Mouse (Mus musculus) lung, postnatal 10 days (tissue): ENCODE results near the gene Ube2a.
A peak's percentile ranks its signal among the peaks of the same experiment; 100 is the strongest.
"Not testable (repeated sequence)": the region's sequence is repeated elsewhere in the genome, so short reads cannot be mapped to it uniquely, and the experiment has no call there.

Experiments
- DNase-seq: peaks from one replicate; pipeline ENCODE4 v3.0.0; 2021

Ube2a gene

DNA sequence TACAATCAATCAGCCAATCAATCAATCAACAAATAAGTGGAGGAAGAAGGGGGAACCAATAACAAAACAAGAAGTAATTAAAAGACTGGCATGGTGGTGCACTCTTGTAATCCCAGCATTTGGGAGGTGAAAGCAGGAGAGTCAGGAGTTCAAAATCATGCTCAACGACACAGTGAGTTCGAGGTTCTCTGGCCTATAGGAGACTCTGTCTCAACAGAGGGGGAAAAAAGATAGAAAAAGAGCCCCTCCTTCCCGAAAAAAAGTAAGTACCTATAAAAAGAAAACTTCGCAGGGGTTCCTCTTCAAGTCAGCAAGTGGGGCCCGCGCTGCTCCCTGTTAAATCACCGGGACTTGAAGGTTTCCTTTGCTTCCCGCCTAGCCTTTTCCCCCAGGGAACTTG, at the start of gene Ube2a, which contains the start of gene C330007P06Rik:
Gene Ube2a (plus strand): TSS at position 136 of the 400 bp plus-strand sequence.
Gene C330007P06Rik (minus strand): TSS at position 347 of the 400 bp plus-strand sequence.
- DNase-seq, result no peak

DNA sequence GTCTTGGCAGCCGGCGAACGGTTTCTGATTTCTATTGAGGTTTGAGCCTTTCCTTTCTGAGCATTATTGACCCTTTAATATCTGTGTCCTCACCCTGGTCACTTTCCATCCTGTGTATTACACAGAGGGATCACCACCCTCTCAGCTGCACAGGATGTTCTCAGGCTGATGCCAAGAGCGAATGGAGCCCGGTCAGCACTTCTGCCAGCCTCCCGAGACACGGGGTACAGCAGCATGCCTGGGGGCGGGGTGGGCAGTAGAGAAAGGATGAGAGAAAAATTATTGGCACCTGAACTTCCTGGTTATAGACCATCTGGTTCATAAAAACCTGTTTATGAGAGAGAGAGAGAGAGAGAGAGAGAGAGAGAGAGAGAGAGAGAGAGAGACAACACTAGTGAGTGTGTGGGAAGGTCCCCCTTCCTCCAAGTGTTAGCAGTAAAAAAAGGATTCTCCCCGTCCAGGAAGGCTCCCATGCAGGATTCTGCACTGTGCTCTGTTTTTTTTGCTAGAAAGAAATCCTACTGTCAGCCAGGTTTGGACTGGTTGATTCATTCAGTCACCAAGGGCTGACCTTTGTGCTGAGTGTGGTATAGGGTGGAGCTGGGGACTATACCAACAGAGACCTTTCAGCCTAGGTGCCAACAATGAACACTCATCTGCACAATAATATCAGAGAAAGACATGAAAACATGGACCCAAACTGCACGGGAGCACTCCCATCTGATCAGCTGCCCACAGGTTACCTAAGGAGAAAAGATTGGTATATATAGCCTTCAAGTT, 49.6 kb upstream of the Ube2a start:
- DNase-seq, result no peak

DNA sequence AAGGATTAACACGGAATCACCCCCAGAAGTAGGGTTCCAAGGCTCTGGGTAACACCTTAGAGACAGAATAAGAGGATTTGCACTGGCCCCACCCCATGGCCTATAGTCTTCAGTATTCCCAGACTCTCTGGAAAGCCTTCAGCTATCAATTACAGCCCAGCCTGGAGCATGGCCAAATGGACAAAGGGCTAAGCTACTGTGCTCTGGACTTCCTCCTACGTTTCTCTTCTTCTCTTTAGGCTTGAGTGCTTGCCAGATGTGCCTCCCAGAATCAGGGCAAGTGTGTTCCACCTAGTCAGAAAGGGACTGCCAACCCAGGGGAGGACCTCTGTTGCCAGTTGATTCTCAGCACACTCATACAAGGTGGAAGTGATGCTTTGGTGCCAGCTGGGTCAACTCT, 48.7 kb upstream of the Ube2a start:
- DNase-seq, result no peak

DNA sequence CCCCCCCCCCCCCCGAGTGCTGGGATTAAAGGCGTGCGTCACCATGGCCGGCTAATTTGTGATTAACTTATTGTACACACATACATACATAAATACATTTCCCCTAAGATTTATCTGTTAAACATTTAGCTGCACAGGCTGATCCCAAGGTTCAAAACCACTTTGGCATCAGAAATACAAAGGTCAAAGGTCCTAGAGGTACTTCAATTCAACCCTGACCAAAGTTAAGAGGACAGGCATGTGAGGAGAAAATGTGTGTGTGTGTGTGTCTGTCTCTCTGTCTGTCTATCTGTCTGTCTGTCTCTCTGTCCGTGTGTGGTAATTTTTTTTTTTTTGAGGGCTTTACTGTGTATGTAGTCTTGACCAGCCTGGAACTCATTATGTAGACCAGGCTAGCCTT, 46.8 kb upstream of the Ube2a start:
- no peak for DNase-seq

DNA sequence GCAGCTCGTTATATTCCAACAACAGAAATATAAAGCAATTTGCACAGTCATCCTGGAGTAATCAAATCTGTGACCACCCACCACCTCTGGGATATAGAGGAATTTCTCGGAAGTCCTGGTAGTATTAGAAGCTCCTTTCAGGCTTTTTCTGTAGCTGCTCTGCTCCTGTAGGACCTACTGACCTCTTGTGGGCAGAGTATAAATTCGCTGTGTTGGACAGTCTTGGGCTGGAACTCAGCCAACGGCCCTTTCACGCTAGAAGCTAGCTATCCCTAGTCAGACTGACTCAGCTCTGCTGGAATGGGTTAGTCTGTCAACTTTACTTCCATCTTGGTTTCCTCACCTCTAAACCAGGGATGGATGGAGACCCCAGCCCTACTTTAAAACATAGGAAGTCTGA, 43.4 kb upstream of the Ube2a start:
- DNase-seq, result peak; percentile 66

DNA sequence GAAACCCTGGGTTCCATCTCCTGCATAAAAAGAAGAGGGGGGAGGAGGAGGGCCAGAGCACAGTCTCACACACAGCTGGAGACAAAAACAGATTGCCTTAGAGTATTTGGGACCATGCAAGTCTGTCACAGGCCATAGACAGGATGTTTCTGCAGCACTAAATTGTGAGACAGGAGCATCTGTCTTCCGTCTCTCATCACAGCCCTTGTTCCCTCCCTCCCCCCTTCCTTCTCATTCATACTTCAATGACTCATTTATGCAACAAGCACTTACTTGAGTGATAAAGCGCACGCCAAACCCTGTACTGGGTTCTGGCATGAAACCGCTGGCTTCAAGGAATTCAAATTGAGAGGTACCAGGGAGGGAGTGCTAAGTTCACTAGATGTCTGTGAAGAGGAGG, 42.1 kb upstream of the Ube2a start:
- peak; percentile 54 for DNase-seq

DNA sequence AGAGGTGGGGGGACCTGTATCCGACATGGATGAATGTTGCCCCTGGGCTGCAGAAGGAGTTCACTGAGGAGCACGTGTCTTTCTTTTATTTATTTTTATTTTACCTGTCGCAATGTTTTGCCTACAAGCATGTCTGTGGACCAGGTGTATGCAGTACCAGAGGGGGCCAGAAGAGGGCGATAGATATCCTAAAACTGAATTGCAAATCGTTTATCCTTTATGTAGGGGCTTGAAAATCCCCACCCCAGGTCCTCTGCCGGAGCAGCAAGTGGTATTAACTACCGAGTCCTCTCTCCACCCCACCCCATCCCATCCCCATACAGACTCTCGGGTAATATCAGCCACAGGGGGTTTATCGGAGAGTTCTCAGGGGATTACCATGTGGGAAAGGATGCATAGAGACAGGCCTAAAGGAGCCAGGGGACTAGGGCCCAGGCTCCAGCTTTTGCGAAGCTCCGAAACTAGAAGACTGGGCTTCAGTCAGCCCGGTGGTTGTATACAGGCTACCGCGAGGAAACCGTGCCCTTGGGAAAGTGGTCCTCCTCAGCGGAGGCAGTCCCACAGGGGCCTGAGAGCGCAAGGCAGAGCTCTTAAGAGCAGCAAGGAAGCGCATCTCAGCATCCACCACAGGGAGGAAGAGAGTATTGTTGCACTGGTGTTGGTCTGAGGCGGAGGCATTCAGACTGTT, 40.2 kb upstream of the Ube2a start:
- peak; percentile 74 for DNase-seq

DNA sequence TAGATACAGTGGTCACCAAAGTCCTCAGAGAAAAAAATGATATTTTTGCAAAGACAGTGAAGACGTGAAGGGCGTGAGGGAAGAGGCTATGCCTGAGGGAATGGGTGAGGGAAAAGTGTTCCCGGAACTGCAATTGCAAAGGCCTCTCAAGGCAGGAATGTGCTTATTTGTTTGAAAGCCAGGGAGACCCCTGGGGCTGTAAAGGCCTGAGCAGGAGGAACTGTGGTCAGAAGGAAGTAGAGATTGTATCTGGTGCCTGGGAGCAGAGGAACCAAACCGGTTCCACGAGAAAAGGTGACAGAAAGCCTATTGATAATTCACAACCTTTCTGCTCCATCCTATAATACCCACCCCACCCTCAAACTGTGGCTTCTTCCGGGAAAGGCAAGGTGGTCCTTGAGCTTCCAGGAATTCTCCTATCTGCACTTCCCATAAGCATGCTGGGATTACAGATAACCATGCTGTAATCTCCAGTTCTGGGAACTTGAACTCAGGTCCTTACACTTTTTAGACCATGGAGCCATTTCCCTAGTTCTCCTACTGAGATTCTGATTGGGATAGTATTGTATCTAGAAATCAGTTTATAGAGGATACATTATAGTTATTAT, 36.5 kb upstream of the Ube2a start:
- no peak for DNase-seq

DNA sequence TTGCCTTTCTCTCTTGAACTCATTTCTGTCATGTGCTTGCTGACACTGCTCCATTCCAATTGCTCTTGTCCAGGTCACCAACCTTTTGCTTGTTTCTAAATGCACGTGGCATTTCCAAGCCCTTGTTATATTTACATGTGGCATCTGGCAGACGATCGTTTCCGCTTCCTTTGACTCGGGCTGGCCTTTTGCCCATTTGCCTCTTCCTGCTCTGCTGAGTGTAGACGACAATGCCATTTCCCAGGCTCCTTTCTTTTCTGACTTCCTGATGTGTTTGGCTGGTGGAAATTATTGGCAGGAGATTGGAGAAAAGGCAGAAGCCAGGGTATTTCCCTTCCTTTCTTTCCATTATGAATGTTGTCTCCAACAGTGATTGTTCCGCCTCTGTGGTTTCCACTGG, 34.3 kb upstream of the Ube2a start:
- peak; percentile 85 for DNase-seq

DNA sequence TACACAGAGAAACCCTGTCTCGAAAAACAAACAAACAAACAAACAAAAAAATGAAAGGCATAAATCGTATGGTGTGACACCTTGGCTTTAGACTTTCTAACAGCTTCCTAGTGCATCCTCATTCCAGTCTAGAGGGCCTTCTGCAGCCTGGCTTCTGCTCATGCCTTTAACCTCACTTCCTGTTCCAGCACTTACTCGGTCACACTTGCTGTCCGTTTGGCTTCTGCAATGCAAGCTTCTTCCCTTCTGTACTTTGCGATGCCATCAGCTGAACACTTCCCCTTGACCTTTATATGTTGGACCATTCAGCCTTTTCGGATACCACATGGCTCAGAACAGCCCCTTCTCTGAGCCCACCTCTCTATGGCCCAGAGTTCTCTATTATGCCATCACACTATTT, 32.0 kb upstream of the Ube2a start:
- no peak for DNase-seq

DNA sequence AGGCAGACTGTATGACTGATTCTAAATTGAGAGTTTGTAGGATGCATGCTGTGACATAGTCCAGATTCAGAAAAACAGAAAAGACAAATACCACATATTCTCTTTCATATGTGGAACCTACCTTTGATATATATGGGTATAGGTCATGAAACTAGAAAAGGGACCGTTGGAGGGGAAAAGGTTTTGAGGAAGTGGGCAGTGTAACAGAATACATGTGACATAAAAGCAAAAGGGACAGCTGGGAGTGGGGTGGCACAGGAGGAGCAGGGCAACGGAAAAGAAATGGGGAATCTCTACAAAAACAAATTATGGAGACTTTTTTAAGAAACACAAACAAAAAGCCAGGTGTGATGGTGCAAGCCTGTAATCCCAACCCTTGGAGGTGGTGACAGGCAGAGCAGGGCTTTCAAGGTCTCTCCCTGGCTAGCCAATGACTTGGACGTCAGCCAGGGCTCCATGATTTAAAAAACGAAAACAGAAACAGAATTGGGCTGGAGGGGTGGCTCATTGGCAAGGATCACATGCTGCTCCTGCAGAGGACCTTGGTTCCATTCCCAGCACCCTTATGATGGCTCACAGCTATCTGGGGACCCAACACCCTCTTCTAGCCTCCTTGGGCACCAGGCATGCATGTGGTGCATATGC, 30.2 kb upstream of the Ube2a start:
- no peak for DNase-seq

DNA sequence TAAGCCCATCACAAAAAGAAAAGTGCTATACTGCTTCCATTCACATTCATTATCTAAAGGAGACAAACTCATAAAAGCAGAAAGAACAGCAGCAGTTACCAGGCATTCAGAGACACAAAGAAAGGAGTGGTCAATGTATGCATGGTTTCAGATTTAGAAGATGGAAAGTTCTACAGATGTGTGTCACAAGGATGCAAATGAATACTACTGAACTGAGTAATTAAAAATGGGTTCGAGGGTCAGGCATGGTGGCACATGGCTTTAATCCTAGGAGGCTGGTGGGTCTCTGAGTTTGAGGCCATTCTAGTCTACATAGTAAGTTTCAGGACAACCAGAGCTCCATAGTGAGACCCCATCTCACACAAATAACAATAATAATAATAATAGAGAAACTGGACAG, 26.5 kb upstream of the Ube2a start:
- no peak for DNase-seq

DNA sequence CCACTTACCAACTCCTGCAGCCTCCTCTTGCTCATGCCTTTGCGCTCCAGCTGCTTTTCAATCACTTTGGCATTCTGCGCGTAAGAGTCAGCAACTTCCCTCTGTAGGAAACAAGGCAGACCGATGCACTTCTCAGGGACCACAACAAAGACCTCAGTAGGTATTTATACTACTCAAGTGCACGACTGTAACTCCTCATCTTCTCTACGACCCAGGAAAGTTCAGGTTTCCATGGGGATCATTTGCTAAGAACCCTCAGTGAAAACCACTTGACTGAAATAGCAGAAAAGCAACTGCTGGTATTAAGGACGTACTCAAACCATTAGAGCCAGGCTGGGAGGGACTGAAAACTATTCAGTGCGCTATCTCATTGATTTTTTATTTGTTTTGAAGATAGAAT, 21.1 kb upstream of the Ube2a start:
- DNase-seq, result no peak

DNA sequence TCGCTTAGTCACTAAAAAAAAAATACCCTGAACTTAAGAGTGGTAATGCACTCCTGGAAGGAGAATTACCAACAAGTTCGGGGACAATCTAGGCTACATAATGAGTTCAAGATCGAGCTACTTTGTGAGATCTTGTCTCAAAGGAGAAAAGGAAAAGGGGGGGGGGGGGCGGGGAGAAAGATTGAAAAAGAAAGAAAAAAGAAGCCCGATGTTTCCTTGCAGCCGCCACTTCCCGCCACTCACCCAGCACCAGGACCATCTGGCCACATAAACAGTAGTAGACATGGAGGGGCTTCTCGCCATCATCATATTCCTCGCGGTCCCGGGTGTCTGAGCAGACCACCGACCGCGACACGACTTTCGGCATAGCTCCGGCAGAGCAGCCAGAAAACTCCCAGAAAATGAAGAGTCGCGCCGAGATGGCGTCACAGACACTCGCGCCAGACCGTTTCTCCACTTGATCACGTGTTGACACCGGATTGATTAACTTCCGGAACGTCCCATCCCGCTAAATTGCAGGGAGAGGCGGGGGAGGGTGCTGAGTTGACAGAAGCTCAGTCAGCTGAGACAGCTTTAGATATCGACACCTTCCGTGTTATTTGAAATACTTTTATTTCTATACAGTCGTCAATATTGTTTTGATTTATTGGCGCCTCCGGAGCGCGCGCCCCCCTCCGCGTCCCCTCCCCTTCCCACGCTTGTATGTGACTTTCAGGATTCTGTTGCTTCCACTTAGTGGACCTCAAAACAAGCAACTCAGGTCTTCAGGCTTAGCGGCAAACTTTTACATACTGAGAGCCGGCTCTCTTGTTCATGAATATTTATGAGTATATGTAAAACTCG, 9.7 kb upstream of the Ube2a start:
- DNase-seq, result peak; percentile 90

DNA sequence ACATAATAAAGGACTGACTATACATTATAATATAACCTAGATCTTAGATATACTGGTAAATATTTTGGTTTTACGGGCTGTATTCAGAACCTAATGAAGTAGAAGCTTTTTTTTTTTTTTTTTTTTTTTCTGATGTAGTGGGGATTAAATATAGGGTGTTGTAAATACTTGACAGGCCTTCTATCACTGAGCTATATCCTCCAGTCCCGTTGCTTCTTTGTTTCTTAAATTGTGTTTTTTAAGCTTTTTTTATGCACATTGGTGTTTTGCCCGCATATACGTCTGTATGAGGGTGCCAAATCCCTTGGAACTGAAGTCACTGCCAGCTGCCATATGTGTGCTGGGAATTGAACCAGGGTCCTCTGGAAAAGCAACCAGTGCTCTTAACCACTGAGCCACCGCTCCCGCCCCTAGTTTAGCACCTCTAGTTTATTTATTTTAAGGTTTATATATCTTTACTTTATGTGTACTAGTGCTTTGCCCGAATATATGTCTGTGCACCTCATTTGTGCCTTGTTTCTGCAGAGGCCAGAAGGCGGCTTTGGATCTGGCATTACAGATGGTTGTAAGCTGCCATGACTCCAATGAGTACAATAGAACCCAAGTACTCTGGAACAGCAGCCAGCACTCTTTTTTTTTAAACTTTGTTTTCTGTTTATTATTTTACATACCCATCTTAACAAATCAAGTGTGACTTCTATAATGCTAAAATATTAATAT, 8.9 kb upstream of the Ube2a start:
- DNase-seq, result no peak

DNA sequence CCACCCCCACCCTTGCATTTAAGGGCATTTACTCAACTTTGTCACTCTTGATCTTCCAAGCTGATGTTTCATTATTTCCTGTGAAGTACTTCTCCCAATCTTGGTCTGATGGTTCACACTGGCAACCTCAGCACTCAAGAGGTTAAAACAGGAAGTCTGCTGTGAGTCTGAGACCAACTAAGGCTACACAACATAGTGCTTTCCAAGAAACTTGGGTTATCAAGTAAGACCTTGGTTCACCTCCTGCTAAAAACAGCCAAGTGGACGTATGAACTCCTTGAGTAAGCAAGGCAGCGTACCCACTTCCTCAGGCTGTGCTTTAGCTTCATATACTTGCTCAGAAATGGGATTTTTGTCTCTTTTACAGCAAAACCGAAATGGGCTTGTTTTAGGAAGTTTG, 3.3 kb upstream of the Ube2a start:
- no peak for DNase-seq

DNA sequence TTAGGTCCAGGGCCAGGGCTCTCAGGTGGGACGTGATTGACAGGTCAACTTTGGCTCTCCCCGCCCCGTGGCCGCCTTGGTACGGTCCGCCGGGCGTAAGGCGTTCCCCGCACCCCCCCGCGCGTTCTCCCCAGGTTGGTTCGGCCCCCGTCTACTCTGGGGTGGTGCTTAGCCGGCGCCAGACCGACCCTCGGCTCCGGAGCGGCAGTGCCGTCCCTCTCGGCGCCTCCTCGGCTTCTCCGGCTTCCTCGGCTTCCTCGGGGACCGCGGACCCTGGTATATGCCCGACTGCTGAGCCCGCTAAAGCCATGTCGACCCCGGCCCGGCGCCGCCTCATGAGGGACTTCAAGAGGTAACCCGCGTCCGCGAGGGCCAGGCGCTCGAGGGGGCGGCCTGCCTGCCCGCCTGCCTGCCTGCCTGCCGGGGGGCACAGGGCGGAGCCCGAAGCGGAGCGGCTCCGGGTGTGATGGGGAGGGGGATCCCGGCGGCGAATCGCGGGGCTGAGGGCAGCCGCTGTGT, 537 bp downstream of the Ube2a start:
- DNase-seq, result peak; percentile 92

DNA sequence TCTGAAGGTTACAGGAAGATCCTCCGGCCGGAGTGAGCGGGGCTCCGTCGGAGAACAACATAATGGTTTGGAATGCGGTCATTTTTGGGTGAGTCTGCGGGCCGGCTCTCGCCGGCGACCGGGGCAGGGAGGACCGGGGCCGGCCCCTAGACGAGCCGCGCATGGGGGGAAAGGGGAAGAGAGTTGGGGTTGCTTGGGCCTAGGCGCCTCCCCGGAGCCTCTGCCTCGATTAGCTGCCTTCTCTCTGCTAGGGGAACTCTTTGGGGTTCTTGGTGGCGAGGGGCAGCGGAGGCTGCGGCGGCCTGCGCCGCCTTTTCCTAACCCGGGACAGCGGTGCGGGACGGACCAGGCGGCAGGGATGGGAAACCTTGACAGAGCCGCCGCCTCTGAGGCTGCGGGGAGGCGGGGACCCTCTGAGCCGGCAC, 1.0 kb downstream of the Ube2a start:
- no peak for DNase-seq

DNA sequence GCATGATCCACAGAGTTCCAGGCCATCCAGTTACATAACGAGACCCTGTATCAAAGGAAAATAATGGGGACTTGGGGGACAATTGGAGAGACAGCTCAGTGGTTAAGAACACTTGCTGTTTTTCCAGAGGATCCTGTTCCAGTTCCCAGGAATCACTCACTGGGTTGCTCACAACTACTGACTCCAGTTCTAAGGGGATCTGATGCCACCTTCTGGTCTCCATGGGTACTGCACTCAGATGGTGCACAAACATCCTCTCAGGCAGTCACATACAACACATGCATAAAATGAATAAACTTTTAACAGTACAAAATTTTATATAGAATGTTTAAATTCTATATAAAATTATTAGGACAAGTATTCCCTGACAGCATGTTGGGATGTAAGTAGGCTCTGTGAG, 11.0 kb downstream of the Ube2a start:
- DNase-seq, result peak; percentile 20

DNA sequence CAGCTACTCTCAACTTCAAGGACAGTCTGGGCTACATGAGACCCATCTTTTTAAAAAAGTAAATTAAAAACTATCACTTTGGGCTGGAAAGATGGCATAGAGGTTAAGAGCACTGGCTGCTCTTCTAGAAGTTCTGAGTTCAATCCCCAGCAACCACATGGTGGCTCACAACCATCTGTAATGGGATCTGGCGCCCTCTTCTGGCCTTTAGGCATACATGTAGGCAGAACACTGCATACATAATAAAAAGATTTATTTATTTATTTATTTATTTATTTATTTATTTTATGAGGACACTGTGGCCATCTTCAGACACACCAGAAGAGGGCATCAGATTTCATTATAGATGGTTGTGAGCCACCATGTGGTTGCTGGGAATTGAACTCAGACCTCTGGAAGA, 25.2 kb downstream of the Ube2a start:
- DNase-seq, result not testable (repeated sequence)

DNA sequence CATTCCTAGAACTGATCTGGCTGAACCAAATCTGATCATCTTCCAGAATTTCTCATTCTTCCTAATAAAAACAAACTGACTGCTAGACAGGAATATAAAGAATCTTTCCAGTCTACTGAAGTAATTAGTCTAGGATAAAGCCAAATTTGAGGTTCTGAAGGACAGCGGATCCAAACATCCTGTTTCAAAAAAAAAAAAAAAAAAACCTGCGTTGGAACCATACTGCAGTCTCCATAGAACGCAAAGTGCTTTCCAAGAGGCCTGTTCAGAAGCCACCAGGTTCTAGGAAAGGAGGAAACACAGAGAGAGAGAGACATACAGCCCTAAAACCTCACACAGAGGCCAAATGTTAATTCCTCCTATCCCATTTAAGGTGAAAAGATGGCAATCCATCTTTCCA, 28.0 kb downstream of the Ube2a start:
- DNase-seq, result no peak
